Mouse (Mus musculus) cerebellum, adult (tissue): ENCODE results near the gene Adamts1.

Experiments used
- ATAC-seq: cut with Nextera tagmentation; 2 replicates; pipeline ENCODE4 v1.9.2; 2017; ENCODE audit warnings: mild to moderate bottlenecking, moderate library complexity, mixed read lengths; ENCODE audit not compliant: insufficient number of reproducible peaks, low FRiP score, low TSS enrichment

Adamts1 gene

DNA sequence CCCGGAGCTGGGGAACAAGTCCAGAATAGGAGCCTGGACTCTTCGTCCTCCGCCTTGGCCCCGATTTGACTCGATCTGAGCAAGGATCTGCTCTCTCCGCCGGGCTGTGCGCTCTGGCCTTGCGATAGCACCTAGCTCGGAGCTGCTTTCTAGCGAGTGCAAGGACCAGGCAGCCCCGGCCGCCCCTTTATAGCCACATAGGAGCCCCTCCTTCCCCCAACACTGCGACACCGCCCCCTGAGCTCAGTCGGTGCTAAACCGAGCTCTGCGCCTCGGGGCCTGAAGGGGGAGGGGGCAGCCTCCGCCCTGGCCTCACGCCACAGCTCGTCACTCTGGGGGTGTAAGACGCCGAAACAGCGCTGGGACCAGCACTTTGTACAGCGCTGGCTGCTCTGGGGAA is at the start of gene Adamts1:
Gene Adamts1, minus strand, starts transcription at position 160 of the 400 bp plus-strand sequence.
- 0 out of 2 replicates have a peak, but pooled peaks have one; percentile 23 for ATAC-seq

DNA sequence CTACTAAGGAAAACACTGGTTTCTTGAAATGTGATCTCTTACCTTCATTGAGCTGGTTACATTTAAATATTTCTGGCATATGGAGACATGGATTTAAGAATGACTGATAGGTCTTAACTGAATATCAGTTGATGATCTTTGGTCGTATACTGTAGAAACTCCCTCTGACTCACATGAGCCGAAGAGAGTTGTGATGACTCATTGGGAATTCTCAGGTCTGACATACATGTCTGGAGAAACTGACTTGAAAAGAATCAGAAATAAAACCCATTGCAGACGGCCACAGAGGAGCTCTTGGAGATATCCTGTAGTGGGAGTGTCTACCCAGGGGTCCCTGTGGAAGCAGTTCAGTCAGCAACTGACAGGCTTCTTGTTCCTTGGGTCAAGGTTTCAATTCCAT is 24.2 kb upstream of the Adamts1 start:
- no peak for ATAC-seq

DNA sequence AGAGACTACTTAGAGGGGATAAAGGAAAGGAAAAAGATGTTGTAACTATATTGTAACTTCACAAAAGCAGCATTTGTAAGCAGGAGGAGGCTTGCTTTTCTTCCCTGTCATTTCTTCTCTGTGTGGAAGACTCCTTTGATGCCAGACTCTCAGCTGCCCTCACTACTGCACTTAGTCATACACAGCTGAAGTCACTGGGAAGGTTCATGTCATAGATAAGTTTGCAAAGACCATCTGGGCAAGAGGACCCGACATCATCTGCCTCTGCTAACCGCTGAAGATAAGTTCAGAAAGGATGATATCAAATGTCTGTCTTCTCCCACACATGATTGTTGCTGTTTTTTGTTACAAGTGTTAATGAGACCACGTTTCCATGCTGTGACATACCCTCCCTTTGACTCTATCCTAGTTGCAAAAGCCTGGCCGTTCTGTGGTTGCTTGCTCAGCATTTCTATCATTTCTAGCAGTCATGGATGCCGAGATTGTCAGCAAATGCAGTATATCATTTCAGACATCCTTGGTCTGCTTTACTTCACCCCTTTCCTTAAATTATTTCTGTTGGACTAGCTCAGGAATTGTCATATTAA is 19.5 kb upstream of the Adamts1 start:
- ATAC-seq: no peak

DNA sequence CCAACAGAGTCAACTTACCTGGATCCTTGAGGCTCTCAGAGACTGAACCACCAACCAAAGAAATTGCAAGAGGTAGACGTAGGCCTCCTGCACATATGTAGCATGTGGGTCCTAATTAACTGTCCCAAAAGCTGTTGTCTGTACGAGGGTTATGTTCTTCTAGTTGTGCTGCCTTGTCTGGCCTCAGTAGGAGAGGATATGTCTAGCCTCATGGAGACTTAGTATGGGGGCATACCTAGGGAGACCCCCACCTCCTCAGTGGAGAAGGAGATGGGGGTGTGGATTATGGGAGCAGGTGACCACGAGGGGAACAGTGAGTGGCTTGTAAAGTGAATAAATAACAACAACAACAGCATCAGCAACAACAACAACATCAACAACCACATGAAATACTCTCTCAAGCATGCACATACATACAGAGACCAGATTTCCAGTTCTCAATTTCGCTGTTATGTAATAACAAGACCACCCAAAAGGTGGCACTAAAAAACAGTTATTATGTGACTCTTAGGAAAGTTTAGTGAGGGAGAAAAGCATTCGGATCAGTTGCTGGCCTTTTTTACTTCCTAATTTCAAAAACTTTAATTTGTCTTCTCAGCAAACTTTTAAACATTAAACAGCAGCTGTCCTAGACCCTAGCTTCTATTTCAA is 17.0 kb upstream of the Adamts1 start:
- no peak for ATAC-seq

DNA sequence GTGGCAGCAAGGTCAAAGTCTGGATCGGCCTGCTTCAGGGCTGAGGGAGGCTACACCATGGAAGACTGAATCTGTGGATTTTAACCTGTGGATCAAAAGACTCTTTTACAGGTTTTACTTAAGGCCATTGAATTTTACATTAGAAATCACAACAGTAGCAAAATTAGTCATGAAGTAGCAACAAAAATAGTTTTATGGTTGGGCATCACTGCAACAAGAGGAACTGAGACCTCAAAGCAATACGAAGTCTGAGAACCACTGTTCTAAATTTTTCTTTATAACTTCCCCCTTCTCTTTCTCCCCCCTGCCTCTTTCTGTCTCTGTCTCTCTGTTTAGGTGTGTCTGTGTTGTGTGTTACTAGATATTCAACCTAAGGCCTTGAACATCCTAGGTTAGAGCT is 11.2 kb upstream of the Adamts1 start:
- no peak for ATAC-seq

DNA sequence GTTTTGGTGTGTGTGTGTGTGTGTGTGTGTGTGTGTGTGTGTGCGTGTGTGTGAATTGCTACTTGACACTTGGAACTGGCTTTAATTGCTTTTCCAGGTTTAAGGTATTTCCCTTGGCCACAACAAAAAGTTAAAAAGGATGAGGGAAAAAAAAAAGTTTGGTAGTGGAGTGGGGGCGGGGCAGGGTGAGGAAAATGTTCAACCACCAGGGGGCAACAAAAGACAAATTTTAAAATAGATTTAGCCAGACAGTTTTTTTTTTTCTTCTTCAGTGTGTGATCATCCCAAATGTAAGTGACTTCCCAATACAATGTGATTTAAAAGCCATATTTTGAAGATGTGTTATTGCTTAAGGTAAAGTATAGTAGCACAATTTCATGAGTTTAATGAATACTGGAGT is 4.7 kb upstream of the Adamts1 start:
- ATAC-seq: no peak

DNA sequence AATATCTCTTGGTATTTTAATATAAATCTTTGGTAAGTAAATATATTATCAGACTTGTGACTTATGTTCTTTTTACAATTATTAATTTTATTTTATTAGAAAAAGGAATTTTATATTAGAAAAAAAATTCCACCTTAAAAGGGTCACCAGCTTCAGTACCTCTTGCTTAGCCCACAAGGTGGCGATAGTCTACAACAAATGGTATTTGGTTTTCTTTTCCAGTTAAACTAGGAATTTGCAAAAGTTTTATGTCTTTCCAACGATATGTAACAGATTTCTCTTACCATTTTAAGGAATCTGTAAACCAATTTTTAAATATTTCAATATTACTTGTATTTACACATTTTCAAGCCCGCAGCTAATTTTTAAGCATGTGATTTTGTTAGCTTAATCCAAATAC is 4.2 kb upstream of the Adamts1 start:
- no peak for ATAC-seq

DNA sequence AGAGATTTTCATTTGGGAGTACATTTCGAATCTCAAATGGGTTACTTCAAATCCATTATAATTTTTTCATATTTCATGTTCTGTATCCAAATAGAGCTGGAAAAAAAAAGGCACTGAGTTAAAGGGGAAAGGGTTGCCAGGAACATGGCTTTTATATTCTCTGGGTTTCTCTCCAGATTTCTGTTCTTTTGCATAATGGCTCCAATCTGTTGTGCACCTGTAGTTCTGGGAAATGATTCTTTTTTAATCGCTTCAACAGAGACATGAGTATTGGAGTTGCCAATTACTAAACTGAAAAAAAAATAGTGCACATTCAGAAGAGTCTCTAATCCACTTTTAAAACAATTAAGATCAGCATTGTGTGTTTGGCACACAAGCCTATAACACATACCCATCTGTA is 2.7 kb upstream of the Adamts1 start:
- no peak for ATAC-seq

DNA sequence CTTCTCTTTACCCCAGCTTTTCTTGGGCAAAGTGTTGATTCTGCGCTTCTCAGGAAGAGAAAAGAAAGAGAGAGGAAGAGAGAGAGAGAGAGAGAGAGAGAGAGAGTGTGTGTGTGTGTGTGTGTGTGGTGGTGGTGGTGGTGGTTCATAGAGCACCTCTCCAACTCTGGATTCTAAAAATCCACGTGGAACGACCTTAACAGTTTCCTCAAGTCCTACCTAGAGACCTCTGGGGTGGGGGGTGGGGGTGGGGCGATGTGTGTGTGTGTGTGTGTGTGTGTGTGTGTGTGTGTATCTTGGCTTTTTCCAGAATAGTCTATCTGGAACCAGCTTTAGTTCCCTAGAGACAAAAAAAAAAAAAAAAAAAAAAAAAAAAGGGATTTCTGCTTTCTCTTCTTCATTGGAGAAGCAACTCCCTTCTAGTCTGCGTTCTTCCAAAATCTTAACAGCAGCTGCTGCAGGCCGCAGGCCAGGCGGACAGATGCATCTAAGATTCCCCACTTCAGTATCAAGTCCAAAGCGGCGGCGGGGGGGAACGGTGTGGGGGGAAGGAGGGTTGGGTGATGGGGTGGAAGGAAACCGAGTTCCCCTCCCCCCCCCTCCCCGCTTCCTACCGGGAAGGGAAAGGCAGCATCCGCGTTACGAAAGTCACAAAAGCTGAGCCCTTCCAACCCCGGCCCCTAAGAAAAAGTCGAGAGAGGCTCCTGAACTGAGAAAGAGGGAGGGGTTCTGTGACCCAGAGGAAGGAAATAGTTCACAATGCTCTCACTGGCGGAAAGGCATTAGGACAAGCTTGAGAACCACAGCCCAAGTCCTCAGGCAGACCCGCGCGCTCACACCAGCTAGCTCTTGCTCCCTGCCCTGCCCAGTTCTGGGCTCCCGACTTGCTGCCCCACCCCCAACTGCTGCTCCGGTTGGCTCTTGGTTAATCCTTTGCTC is 969 bp upstream of the Adamts1 start:
- ATAC-seq: no peak

DNA sequence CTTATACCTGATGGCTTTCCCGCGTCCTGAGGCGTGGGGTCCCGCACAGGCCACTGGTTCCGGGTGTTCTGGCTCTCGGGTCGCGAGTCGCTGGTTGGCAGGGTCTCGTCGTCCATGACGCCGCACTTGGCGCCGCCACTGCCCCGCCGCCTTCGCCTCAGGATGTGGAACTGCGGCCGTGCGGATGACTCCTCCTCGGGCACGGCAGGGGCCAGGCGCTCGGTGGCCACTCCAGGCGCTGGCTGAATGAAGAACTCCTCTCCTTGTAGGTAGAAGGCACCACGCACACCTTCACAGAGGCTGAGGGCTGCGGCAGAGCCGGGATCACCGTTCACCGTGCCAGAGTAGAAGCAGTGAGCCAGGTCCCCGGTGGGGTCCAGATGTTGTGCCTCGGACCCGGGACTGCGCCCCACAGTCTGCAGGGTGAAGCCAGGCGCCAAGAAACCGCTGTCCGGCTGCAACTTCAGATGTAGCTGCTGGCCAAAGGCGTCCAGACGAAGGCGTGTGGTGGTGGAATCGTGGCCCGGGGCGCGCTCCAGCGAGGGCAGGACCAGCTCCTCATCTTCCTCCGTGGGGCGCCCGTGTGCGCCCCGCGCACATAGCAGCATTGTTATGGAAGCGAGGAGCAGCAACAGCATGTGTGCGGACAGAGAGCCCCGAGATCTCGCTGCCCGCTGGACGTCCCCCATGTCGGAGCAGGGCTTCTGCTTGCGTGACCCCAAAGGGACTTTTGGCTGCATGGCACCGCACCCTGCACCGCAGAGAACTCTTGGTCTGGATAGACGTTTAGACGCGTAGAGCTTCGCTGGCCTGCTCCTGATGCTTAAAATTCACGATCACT is 722 bp downstream of the Adamts1 start:
- 0 out of 2 replicates have a peak, but pooled peaks have one; percentile 3 for ATAC-seq

DNA sequence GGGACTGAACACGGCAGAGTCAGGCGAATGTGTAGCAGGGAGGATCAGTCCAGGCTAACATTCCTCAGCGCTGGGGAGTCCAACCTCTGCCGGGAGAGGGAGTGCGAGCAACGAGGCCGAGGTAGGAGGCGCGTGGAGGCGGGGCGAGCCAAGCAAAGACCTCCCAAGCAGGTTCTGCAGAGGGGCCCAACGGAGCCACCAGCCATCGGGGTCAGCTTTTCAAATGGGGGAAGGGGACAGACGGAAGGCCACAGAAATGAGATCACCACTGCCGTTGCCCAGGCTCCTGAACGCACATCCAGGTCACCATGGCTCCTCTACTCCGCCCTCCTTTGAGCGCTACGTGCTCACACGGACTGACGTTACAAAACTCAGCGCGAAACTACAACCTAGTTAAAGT is 1.7 kb downstream of the Adamts1 start:
- ATAC-seq: peak; percentile 80

DNA sequence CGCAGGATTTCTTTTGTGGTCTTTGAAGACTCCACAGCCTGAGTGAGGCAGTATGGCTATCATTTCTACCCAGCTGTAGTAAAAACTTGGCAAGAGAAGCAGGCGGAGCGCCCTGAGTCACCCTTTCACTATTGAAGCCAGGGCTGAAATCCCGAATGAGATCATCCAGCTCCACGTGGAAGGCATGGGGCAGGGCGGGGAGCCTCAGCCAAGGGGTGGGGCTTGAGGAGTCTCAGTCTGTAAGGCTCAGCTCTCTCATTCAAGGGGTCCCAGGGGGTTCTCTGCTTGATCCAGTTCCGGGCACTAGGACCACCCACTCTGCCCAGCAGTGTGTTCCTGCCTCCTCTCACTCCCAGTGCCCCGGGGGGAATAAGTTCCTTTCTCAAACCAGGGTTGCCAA is 2.2 kb downstream of the Adamts1 start:
- ATAC-seq: peak; percentile 74

DNA sequence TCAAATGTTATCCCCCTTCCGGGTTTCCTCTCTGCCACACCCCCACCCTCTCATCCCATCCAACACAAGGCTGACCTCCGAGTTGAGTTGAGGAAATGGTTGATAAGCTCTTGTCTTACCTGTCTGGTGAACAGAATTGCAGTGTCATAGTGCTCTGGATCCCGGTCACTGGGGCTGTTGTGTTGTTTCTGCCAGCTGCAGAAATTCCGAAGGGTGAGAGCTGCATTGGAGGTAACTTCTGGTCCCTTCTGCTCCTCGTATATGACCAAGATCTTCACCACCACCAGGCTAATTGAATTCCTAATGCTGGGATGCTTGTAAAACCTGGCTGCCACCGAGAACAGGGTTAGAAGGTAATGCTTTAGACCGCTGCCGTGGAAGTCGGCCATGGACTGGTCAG is 2.9 kb downstream of the Adamts1 start:
- ATAC-seq: no peak

DNA sequence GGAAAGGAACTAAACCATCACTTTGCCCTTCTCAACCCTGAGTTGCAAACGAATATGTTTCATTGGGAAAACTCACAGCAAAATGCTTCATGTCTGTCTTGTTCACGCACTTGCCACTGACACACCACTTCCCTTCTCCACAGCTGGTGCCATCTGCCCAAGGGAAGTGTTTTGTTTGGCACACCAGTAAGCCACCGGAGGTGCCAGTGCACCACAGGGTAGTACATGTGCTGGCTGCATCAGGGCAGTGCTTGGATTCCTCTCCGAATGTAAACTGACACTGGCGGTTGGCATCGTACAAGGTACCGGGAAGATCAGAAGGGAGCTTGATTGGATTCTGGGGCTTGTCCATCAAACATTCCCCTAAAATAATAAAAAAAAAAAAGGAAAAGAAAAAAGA is 4.6 kb downstream of the Adamts1 start:
- no peak for ATAC-seq

DNA sequence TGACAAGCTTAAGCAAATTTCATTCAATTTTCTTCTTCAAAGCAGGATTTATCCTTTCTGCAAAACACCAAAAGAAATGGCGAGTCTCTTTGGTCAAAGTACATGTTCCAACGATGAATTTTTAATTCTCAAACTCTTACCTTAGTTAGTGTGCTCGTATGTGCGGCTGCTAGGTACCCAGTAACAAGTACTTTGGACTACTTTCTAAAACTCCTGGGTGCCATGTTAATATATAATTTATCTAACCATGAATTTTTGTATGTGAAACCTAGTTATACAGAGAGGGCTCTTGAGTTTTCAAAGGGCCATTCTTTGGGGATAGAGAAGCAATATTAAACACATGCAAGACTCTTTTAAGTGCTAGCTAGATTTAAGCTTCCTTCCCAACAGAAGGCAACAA is 5.8 kb downstream of the Adamts1 start:
- ATAC-seq: no peak

DNA sequence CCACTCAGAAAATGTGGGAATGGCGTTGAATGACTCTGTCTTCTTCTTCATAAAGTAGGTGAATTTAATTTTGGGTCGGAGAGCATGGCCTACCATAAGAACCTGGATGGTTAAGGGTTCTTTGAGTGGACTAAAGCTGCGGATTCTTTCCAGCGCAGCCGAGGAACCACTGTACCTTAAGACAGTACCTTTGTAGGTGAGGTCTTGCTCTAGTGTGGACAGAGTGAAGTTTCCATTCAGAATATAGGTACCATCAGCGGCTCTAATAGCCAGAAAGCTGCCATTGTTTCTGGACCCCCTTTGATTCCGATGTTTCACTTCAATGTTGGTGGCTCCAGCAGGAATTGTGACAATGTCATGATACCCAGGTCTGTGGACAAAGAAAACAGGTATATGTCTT is 7.2 kb downstream of the Adamts1 start:
- no peak for ATAC-seq

DNA sequence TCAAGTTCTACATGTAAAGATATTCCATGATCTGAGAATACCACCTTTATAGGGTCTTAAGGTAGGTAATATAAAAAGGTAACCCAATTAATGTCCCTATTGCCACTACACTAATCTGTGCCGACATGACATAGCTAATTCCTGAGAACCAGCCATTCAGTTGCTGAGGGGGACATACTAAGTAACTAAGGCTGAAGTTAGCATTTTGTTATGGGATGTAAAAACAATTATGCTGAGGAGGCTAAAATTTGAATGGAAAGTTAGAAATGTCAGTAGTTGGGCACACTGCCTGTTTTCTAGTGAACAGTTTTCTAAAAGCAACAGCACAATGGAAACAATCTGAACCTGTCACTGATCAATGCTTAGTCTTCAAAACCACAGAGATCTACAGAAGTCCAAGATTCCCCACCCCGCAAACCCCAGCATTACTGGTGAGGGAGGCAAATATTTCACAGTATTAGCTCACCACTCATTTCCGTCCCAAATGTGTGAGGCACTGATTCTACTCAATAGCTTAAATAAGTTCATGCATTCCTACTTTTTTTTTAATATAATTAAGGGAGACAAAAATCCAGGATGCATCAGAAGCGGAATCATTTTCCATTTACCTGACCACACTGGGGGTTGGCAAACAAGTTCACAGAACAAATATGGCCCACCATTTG is 9.6 kb downstream of the Adamts1 start:
- ATAC-seq: no peak

DNA sequence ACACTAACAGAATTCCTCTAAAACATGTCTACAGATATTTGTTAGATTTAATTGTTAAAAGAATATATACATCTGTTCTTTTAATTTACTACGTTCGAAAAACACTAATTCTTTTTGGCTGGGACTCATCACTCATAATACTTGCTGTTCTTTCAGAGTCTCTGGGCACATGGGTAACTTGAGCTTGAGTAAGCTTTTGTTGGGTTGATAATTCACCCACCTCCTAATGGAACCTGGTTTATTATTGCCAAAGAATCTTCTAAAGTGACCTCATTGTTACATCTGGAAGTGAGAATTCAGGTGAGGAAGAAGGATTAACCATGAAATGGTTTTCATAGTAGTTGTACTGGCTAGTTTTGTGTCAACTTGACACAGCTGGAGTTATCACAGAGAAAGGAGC is 21.8 kb downstream of the Adamts1 start:
- no peak for ATAC-seq

DNA sequence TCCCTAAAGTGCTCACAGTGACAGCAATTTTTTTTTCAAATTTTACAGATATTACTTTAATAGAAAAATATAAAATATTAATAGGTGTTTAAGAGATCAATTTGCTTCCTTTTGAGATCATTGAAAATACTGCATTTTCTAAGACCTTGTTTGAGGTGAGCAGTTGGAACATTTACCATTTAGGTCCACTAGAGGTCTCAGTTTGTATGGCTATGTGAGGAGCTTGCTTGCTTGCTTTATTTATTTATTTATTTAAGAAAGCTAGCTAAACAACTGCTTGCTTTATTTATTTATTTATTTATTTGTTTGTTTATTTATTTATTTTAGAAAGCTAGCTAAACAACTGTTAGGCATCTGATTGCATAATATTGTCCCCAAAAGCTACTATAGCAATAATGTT is 23.1 kb downstream of the Adamts1 start:
- no peak; the same call in 1 of the 2 replicates for ATAC-seq

DNA sequence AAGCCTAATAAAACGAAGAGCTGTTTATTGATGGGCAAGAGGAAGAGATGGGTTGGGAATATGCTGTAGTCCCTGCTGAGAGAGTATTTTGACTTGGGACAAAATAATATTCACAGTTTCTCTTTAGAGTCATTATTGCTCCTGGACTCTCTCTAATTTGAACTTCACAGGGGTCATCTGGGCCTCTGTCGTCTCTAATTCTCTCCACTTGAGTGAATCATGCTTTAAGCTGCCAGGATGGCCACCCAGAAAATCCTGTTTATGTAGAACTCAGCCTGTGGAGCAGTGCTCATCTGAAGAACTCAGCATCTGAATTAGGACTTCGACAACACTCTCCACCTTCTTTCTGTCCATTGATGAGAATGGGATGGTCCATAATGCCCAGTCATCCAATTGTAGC is 30.6 kb downstream of the Adamts1 start:
- ATAC-seq: peak; percentile 40; the same call in 1 of the 2 replicates
